Mouse (Mus musculus) spleen, adult 12 weeks (tissue): ENCODE measurements at regions not wholly inside any gene's neighbourhood (a gene's known extent, or its start where the extent isn't known, plus 50 kb on each side); places are given as distances from the start of the nearest gene placed in this dataset.

Experiments
- DNase-seq: peaks from one replicate; pipeline ENCODE4 v3.0.0; 2022; ENCODE audit warnings: low spot score

DNA sequence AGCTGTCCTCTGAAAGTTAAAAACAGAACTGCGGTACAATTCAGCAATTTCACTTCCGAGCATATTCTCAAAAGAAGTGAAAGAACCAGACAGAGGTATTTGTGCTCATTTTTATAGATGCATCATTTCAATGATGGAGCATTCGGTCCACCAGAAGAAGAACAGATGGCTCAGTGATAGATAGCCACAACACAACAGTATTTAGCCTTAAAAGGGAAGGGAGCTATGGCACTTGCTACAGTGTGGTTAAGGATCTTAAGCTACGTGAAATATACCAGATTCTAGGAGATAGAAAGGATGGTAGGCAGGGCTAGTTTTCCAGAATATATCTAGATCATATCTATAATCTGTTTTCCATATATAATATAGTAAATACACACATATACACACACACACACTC lies 77.5 kb upstream of the Gadd45a start:
- no peak for DNase-seq

DNA sequence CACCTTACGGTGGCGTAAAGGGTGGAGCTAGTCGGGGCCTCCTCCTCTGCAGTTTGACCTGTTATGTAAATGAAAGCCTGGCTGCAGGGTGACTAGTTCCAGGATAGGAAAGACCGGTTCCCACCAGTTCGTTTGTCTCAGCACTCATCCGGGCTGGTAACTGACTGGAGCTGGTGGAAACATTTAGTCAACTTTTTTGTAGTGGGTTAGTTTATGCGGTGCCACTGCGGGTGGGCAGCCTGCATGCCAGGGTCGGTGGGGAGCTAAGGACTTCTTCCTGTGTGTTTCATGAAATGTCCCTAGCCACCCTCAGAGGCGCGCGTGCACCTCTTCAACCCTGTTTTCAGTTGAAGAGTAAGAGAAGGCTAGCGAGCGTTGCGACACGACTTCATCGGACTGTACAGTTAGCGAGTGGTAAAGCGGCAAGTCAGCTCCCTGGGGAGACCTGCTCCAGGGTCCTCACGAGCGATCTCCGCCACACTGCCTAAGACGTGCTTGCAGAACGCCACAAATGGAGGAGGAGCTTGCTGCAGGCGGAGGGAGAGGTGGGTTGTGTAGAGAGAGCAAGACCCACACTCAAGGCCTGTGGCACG lies 76.5 kb upstream of the Gadd45a start:
- DNase-seq: no peak

DNA sequence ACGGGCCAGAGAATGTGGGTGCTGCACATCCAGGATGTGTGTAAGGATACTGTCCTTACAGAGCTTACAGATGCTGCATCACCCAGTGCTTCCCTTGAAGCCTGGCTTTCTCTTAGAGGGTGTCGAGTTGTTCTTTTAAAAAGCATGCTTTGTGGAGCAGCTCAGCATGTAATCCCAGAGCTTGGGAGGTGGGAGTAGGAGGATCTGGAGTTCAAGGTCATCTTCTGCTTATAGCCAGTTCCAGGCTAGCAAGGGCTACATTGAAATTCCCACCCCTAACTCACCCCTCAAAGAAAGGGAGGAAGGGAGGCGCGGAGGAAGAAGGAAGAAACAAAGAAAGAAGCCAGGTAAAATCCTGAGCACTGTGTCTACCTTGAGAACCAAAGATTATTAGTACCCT lies 76.0 kb upstream of the Gadd45a start:
- DNase-seq: no peak

DNA sequence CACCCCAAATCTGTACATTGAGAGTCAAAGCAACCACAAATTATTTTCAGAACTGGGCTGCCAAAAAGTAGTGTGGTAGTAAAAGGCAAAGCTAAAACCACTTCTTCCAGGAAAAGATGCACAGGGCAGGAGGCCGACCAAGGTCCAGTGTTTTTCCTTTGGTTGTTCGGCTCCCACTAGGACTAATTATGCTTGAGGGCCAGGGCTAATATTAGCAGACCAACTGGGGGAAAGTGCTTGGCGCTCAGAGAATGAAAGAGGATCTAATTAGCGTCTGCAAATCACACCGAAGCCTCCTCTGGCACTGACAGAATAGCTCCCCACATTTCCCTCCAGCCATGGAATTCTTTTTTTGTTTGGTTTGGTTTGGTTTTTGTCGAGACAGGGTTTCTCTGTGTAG lies 75.1 kb upstream of the Gadd45a start:
- DNase-seq: no peak

DNA sequence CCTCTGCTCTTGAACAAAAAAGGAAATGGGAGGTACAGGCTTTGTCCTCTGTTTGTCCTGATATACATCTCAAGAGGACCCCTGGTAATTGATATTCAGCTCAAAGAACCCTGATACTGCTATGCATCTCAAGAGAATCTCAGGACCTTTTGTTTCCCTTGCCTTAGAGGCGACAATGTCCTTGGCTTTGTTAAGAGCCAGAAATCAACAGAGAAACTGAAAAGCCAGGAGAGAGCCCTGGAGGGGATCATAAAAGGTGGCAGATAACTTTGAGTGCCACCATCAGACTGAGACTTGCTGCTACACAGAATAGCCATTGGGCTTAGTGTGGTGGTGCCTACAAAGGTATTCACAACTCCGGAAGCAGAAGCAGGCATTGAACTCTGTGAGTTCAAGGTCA lies 74.3 kb upstream of the Gadd45a start:
- no peak for DNase-seq

DNA sequence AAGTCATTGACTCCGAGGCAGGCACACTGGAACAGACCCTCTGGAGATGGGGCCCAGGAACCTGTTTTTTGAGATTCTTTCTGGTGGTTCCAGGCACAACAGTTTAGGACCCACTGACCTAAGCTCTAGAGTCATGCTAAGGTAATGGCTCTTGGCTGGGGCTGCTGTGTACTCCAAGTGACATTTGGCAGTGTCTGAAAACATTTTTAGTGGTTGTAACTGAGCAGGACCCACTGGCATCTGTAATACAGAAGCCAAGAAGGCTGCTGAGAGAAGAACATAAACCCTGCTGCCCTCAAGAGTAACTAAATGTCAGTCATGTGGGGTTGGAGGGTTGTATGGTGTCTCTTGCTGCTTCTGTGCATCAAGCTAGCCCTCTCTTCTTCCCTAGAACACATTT lies 73.1 kb upstream of the Gadd45a start:
- DNase-seq: no peak

DNA sequence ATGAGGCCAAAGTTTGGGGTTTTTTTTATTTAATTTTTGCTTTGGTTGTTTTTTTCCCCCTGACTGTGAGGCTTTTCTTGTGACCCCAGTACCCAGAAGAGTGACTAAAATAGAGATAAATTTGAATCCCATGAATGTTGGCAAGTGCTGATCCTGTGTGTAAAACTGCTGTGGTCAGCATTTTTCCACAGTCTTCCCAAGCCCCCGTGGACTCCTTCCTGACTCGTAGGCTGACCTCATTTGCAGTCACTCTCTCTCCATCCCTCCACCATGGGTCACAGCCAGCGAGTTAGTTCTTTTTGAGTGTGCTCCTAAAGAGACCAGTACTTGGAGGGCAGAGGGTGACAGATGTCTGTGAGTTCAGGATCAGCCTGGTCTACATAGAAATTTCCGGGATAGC lies 72.5 kb upstream of the Gadd45a start:
- no peak for DNase-seq

DNA sequence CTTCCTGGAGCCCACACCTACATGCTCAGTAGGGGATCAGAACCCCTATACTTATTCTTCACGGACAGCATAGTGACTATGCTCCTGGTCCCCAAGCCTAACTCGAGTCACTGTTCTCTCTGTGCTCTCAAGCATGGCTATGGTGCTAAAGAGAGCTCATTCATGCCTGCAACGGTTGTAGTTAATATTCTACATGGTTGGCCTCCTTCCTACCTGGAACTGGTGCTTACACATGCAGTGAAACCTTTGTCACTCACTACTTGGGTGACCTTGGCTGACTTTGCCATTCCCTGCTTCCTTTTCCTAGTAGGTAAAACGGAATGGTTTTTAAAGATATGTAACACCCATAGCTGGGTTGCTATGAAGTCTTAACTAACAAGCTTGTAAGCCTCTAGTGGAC lies 70.3 kb upstream of the Gadd45a start:
- DNase-seq: no peak

DNA sequence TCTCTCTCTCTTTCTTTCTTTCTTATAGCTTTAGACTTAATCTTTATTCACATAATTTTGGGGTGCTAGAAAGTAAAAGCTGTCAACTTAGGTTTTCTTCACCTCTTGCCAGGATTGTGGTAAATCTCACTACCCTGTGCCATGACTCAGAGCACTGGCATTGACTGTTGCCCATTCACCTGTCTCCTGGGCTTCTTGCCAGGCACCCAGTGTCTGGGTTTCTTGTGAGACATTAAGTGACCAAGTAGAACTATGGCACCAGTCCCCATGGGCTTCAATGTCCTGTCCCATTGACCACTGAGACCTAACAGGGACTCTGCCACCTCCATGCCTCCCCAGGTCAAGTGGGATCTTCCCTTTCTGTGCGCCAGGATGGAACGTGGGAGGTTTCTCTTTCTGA lies 69.2 kb upstream of the Gadd45a start:
- DNase-seq: no peak

DNA sequence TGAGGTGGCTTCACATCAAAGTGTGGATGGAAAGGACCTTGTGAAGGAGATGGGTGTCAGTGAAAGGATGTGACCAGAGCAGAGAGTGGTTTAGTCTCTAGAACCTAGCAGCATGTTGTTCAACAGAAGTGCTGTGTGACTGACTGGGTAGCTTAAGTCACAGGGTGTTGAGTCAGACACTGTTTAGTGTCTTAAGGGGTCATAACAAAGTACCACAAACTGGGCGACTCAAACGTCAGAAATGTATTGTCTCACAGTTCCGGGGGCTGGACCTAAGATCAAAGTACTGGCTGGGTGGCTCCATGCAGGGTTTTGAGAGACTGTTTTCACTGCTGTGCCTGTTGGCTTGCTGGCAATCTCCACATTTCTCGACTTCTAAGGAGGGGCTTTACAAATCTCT lies 68.1 kb upstream of the Gadd45a start:
- DNase-seq: no peak

DNA sequence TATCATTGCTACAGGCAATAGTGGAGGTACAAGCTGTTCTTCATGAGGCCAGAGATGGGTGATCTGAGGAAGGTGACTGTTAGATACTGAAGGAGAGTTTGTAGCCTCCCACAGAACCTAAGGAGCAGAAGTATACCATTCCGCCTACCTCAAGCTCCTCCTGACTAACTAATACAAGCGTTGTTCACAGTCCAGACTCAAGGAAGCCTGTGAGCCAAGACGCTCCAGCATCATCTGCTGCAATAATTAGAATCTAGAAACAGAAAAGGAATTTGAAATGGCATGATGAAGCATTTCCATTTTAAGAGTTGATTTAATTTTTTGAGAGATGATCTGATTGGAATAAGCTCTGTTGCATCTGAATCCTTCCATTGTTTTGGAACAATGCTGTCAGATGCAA lies 66.9 kb upstream of the Gadd45a start:
- DNase-seq: no peak

DNA sequence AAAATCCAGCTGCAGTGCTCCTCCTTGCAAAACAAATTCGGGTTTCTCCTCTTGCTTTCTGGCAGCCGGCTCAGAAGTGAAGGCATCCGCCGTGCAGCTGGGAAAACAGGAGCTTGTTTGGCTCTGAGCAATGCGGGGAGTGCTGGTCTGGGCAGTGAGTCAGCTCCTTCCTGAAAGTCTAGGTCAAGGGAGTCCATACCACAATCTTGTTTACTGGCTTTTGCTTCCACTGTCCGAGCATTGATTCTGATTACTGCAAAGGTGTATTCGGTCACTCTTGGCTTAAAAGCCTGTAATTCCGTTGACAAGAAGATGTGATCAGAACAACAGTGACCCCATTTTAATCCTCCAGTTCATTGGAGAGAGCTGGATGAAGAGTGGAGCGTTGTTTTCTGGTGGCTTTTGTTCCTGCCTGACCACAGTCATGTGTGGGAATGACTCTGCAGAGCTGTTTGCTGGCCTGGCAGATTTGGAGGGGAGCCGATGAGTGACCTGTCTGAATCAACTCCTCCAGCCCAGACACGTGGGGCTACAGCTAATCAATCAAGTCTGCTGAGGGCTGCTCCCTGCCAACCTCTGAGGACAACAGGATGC lies 65.4 kb upstream of the Gadd45a start:
- DNase-seq: no peak

DNA sequence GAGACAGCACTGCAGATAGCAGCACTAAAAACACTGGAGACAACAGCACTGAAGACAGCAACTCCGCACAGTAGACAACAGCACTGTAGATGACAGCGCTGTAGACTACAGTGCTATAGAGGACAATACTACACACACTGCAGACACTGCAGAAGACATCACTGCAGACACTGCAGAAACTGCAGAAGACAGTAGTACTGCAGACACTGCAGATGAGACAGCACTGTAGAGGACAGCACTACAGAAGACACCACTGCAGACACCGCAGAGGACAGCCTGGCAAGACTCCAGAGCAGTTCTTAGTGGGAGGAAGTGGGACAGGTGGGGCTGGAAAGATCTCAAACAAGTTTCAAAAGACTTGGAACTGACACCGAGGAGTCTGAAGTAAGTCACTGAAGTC lies 64.8 kb upstream of the Gadd45a start:
- no peak for DNase-seq

DNA sequence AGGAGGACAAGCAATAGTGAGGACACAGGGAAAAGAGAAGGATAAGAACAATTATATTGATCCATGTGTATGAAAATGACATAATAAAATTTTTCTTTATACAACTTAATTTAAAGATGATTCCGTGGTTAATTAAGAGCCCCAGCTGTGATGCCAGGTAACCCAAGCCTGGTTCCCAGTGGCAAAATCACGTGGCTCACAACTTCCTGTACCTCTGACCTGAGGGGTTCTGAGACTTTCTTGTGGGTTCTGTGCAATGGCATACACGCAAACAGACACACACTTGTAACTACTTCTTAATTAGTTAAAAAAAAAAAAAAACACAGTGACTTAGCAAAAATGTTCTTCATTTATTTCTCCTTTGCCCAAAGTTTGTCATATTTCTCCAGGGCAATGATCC lies 57.2 kb upstream of the Gadd45a start:
- no peak for DNase-seq

DNA sequence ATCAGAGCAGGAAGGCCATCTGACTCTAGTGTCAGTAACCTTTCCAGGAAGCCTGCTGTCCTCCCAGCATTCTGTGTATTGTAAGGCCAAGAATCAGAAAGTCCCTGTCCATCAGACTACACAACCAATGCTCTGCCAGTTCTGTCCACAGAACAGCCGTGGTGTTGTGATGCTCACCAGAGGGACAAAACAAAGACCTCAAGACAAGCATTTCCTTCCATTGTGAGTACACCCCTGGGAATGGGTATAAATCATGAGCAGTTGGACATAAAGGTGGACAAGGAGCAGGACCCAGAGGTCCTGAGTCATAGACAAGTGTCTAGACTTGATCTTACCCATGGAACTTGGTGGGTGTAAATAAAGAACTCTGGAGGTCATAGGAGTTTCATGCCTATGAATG lies 55.9 kb upstream of the Gadd45a start:
- DNase-seq: no peak

DNA sequence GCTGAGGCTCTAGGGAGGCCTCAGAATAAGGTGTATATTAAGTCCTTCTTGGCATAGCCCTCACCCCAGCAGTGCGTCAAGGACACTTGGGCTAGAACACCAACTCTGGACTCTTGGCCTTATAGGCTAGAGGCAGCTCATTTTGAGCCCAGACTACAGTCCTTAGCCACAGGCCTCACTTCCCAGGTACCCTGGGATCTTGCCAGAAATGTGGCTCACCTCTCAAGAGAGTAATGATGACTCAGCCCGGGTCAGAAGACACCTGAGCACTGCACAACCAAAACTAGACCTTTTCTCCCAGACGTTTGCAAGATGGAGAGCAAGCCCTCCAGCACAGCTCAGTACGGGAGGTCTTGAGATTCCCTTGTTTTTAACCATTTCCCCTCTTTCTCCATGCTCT lies 52.9 kb upstream of the Gadd45a start:
- no peak for DNase-seq

DNA sequence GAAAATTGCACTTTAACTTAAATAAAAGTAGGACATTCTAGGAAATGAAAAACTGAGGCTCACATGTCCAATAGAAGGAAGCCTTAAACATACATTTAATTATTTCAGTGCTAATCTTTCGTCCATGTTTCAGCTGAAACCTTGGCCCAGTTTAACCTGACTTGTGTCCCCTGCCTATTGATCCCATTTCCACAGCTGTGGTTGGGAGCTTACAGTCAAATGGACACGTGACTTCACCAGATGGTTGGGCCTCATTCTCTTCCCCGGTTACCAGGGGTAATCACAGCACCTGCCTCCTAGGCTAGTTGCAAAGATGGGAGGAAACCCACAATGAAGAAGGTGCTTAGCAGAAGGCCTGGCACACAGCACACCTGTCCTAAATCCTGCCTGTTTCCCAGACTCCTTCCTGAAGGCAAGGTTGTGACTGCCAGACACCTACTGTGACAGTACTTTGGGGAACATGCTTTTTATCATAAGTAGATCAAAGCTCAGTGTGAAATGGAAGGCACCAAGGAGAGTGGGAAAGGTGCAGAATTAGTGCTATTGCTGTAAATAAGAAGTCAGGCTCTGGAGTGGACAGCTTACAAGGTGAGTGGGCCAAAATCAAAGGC lies 52.4 kb upstream of the Gadd45a start:
- no peak for DNase-seq

DNA sequence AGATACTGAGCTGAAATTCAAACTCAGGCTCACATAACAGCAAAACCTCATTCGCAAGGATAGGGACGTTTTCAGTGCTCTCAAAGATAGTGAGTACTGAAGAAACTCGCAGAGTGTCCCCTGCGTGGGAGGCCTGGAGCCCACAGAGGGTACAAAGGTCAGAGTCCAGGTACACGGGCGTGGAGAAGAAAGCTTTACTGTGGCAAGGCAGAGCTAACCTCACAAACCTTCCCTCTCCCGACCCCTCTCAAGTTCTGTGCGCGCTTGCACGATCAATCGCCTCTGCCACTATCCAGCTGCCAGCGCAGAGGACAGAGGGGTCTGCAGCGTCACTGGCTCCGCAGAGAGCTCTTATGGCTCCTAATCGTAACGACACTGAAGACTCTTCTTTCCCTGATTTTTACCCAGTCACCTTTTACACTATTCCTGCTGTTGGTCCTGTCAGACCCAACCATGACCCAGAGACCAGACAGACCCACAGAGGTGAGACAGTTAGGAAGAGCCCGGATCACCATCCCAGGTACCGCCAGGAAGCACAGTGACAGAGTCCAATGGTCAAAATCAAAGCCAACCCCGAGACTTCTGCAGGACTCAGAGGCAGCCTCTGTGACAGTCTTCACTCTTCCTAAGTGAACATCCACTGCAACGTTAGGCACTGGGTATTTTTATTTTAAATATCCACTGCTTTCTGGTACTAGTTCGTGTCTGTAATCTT lies 51.6 kb upstream of the Gadd45a start:
- no peak for DNase-seq

DNA sequence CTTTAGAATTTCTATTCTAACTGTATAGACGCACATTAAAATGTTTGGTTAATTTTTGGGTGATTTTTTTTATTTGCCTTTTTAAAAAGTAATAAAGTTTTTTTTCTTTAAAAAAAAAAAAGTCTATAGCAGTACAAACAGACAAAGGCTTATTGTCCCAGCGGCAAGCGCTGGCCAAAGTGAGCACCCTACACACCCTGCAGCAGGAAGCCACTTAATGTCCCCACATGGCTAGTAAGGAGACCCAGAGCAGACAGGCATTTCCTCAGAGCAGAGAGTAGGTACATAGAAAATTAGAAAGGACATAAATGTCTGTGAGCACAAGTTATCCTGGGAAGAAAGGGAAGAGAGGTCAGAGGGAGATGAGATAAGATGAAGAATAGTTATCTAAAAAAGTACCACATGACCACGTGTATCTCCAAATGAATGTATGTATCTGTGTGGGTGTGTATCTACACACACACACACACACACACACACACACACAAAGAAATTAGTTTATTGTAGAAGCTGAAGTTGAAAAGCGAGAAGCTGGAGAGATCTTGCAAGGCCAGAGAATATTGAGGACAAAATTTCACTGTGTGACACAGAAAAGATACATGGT lies 50.7 kb upstream of the Gadd45a start:
- DNase-seq: no peak

DNA sequence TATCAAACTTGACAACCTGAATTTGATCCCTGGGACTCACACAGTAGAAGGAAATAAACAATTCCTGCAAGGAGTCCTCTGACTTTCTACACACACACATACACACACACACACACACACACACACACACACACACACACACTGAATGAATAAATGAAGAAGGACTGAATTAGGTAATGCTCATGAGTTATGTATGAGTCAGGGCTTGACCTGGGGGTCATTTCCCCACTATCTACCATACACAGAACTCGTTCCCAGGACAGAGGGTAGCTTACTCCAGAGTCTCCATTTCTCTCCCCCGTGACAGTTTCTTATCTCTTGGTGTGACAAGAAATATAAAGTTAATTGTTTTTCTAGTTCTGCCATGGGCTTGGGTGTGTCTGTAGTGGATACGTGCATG lies 50.1 kb upstream of the Gadd45a start:
- DNase-seq: no peak
